Mouse (Mus musculus): ENCODE measurements around the gene Coq8b. TPM values are rescaled to one million over a fixed set of nuclear protein-coding genes. Genes with fewer than 3 reads are reported as not detected.
A peak's percentile ranks its signal among the peaks of the same experiment; 100 is the strongest.

The Coq8b gene
- polyA plus RNA-seq, 1 experiment, result 43.1 TPM

DNA sequence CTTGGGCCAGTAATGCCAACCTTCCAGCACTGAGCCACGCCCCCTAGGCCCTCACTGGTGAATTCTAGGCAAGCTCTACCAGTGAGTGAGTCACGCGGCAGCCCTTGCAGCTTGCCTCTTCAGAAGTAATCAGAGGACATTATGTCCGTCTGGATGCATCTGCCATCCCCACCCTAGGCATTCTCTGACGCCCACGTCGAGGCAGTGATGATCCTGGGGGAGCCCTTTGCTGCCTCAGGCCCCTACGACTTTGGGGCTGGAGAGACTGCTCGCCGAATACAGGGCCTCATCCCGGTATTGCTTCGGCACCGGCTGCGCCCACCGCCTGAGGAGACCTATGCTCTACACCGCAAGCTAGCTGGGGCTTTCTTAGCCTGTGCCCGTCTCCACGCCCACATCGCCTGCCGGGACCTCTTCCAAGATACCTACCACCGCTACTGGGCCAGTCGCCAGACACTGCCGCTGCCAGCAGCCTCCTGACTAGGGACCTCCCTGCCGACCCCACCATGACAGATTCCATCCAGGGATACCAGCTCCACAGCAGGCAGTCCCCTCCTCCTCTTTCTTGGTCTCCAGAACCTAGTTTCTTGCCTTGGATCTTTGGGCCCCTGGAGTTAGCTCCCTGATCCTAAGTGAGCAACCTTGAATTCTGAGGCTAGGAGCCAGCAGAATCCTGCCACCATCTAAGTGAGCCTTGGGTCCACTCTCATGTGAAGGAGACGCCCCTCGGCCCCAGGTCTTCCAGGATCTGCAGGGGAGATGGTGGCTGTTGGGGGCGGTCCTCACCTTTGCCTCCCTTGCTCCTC is 24.4 kb downstream of the Coq8b start:
- no peaks in the 10 kb centered on the region for H3K36me3 ChIP-seq (ENCODE audit: control insufficient read depth, insufficient read depth, low read length)
- no peak overlapping the region for H3K27ac ChIP-seq (ENCODE audit: insufficient read depth, low read depth, low read length)
- H3K27me3 ChIP-seq (replicated peaks; ENCODE audit: control insufficient read depth, insufficient read depth, low read length), result no peaks in the 10 kb centered on the region
- peak; percentile 59 for DNase-seq
- TF ChIP-seq POLR2A (IDR thresholded peaks at IDR 0.05; ENCODE audit: low read depth, low read length) (no peak), CTCF (conservative IDR thresholded peaks at IDR 0.05; ENCODE audit: insufficient read depth, insufficient read length, low read depth, low read length) (no peak)
- WGBS, result 38% methylated on average over 27 of the region's 27 CpGs
- peaks cover 4% of the 10 kb centered on the region for H3K4me1 ChIP-seq (ENCODE audit: control insufficient read depth, insufficient read depth, low read length)
- no peak overlapping the region for H3K4me3 ChIP-seq (ENCODE audit: insufficient read depth, low read depth, low read length)

DNA sequence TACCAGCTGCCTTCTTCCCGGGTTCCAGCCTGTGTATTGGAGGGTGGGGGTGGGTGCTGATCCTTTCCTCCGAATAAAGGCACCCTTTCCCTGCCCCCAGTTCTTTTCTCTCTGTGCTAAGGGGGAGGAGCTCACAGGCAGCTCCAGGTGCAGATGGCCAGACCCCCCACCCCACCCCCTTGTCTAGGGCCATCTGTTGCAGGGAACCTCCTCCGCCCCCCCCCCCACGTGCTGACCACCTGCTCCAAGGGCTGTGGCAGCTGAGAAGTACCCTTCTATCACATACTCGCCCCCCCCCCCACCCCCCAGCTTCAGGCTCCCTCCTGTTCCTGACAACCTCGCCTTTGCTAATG is 25.0 kb downstream of the Coq8b start:
- peak overlapping the region; percentile 81 for H3K4me3 ChIP-seq (ENCODE audit: insufficient read depth, low read depth, low read length)
- H3K27ac ChIP-seq (ENCODE audit: insufficient read depth, low read depth, low read length), result peak overlapping the region; percentile 34; the same call in 1 of the 2 replicates
- 7% methylated on average over 5 of the region's 6 CpGs for WGBS
- H3K27me3 ChIP-seq (replicated peaks; ENCODE audit: control insufficient read depth, insufficient read depth, low read length), result no peaks in the 10 kb centered on the region
- TF ChIP-seq CTCF (conservative IDR thresholded peaks at IDR 0.05; ENCODE audit: insufficient read depth, insufficient read length, low read depth, low read length), result no peak
- no peak for TF ChIP-seq POLR2A (IDR thresholded peaks at IDR 0.05; ENCODE audit: low read depth, low read length)
- no peaks in the 10 kb centered on the region for H3K36me3 ChIP-seq (ENCODE audit: control insufficient read depth, insufficient read depth, low read length)
- H3K4me1 ChIP-seq (ENCODE audit: control insufficient read depth, insufficient read depth, low read length), result peaks cover 4% of the 10 kb centered on the region
- no peak for DNase-seq

DNA sequence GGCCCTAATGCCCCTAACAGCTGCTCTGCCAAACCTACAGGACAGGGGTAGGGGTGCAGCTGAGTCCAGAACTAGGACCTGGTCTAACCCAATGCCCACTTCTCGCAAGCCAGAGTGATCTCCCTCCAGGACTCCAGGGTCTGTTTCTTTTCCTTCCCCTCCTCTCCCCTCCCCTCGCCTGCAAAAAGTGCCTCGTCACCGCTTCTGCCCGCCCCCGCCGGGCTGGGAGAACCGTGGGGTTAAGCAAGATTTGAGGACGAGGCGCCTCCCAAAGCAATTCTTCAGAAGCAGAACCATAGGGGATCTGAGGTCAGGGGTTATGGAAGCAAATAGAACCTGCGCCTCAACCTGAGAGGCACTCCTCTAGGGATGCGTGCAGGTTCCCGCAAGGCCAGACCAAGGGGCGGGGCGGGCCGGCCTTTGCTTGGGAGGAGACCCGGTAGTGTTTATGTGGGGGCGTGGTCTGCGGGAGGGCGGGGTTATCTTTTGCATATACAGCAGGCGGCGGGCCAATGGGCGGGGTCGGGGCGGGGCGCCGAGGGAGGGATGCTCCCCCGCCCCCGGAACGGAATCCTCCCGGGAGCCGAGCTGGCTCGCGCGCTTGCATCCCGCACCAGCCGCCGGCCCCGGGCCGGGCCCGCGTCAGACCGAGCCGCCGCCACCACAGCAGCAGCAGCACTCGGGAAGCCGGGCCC is 25.5 kb downstream of the Coq8b start, which contains the start of gene Numbl:
Numbl (plus strand) TSS at position 229 of the 695 bp plus-strand sequence.
- peaks cover 4% of the 10 kb centered on the region for H3K4me1 ChIP-seq (ENCODE audit: control insufficient read depth, insufficient read depth, low read length)
- peak; percentile 95 for DNase-seq
- no peaks in the 10 kb centered on the region for H3K36me3 ChIP-seq (ENCODE audit: control insufficient read depth, insufficient read depth, low read length)
- H3K27me3 ChIP-seq (replicated peaks; ENCODE audit: control insufficient read depth, insufficient read depth, low read length), result no peaks in the 10 kb centered on the region
- TF ChIP-seq POLR2A (IDR thresholded peaks at IDR 0.05; ENCODE audit: low read depth, low read length) (no peak), CTCF (conservative IDR thresholded peaks at IDR 0.05; ENCODE audit: insufficient read depth, insufficient read length, low read depth, low read length) (no peak)
- peak within 1 kb of the TSS; percentile 81 for H3K4me3 ChIP-seq (ENCODE audit: insufficient read depth, low read depth, low read length)
- WGBS, result 1% methylated on average over 47 of the region's 47 CpGs
- H3K27ac ChIP-seq (ENCODE audit: insufficient read depth, low read depth, low read length), result peak within 1 kb of the TSS; percentile 78

DNA sequence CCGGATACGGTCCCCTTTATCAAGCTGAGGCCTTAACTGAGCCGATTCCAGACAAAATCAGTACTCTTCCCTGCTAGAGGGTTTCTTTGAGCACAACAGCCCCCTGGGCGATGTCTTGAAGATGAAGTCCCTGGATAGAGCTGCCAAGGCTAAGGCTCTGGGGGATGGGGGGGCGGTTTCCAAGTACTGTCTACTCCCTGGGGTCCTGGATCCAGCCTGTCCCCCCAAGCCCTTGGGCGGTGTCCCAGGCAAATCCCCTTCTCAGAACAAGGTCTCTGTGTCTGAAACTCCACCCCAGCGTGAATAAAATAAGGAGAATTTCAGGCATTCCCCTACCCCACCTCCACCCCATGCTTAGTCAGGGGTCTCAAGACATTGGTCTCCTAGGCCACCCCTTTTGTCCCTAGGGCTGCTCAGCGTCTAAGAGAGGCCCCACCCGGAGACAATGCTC is 26.5 kb downstream of the Coq8b start:
- peaks cover 4% of the 10 kb centered on the region for H3K4me1 ChIP-seq (ENCODE audit: control insufficient read depth, insufficient read depth, low read length)
- peak overlapping the region; percentile 58; the same call in 1 of the 2 replicates for H3K4me3 ChIP-seq (ENCODE audit: insufficient read depth, low read depth, low read length)
- TF ChIP-seq CTCF (conservative IDR thresholded peaks at IDR 0.05; ENCODE audit: insufficient read depth, insufficient read length, low read depth, low read length) (no peak), POLR2A (IDR thresholded peaks at IDR 0.05; ENCODE audit: low read depth, low read length) (no peak)
- H3K27me3 ChIP-seq (replicated peaks; ENCODE audit: control insufficient read depth, insufficient read depth, low read length), result no peaks in the 10 kb centered on the region
- no peaks in the 10 kb centered on the region for H3K36me3 ChIP-seq (ENCODE audit: control insufficient read depth, insufficient read depth, low read length)
- no peak for DNase-seq
- WGBS, result 20% methylated on average over 9 of the region's 9 CpGs
- no peak overlapping the region for H3K27ac ChIP-seq (ENCODE audit: insufficient read depth, low read depth, low read length)

DNA sequence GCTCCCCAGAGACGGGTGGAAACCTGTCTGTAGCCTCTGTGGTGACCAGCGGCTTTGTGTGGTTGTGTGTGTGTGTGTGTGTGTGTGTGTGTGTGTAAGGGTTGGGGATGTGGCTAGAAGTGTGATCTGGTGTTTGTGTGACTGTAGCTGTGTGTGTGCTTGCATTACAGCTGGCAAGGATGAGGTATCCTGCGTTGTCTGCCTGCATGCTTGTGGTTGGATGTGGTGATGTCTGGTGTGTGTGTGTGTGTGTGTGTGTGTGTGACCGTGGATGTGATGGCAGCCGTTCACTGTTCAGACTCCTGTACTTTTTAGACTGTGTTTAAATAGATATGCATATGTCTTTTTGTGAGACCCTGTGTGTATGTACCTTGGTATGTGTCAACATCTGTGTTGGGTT is 26.9 kb downstream of the Coq8b start:
- WGBS, result 37% methylated on average over 5 of the region's 5 CpGs
- H3K27me3 ChIP-seq (replicated peaks; ENCODE audit: control insufficient read depth, insufficient read depth, low read length), result no peaks in the 10 kb centered on the region

DNA sequence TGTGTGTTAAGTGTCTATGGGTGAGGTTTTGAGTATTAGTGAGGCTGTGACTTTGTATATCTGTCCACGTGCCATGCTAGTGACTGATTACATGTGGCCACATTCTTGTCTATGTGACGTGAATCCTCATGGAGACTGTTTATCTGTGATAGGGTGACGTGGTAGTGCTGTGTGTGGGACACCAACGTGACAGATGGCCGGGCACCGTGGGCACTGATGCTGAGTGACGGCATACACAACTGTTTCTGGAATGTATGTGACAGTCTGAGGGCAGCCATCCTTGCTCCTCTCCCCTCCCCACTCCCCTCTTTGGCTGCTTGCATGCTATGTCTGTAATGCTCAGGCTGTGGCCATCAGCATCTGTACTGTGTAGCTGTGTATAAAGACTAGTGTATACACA is 28.0 kb downstream of the Coq8b start:
- Histone ChIP-seq H3K4me3 (ENCODE audit: insufficient read depth, low read depth, low read length) (no peak overlapping the region), H3K27me3 (replicated peaks; ENCODE audit: control insufficient read depth, insufficient read depth, low read length) (no peaks in the 10 kb centered on the region), H3K36me3 (ENCODE audit: control insufficient read depth, insufficient read depth, low read length) (no peaks in the 10 kb centered on the region), H3K27ac (ENCODE audit: insufficient read depth, low read depth, low read length) (no peak overlapping the region), H3K4me1 (ENCODE audit: control insufficient read depth, insufficient read depth, low read length) (peaks cover 4% of the 10 kb centered on the region)
- TF ChIP-seq CTCF (conservative IDR thresholded peaks at IDR 0.05; ENCODE audit: insufficient read depth, insufficient read length, low read depth, low read length) (no peak), POLR2A (IDR thresholded peaks at IDR 0.05; ENCODE audit: low read depth, low read length) (no peak)
- 78% methylated on average over 7 of the region's 7 CpGs for WGBS
- DNase-seq, result no peak

More for the DNA sequence above, 26.9 kb downstream of the Coq8b start:
- Histone ChIP-seq H3K36me3 (ENCODE audit: control insufficient read depth, insufficient read depth, low read length) (no peaks in the 10 kb centered on the region), H3K4me1 (ENCODE audit: control insufficient read depth, insufficient read depth, low read length) (peaks cover 4% of the 10 kb centered on the region), H3K27ac (ENCODE audit: insufficient read depth, low read depth, low read length) (no peak overlapping the region), H3K4me3 (ENCODE audit: insufficient read depth, low read depth, low read length) (no peak overlapping the region)
- DNase-seq, result no peak
- TF ChIP-seq POLR2A (IDR thresholded peaks at IDR 0.05; ENCODE audit: low read depth, low read length), result no peak
- no peak for TF ChIP-seq CTCF (conservative IDR thresholded peaks at IDR 0.05; ENCODE audit: insufficient read depth, insufficient read length, low read depth, low read length)

DNA sequence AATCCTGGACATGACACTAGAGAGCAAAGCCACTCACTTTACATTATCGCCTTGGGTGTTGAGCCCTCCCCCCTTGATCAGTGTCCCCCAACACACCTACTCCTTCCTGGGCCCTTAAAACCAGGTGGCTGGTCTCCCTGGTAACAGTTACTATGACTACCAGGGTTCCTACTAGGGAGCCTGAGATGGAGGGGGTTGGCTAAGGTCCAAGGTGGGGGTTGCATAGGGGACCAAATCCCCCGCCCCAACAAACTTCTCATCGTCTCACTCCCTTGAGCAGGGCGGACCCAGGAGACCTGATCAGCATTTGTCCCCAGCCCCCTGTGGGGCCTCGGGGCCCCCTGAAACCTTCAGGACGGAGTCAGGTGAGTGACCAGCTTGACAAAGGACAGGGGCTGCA is 29.1 kb downstream of the Coq8b start:
- DNase-seq, result no peak
- Histone ChIP-seq H3K36me3 (ENCODE audit: control insufficient read depth, insufficient read depth, low read length) (no peaks in the 10 kb centered on the region), H3K4me1 (ENCODE audit: control insufficient read depth, insufficient read depth, low read length) (peaks cover 4% of the 10 kb centered on the region), H3K4me3 (ENCODE audit: insufficient read depth, low read depth, low read length) (no peak overlapping the region), H3K27me3 (replicated peaks; ENCODE audit: control insufficient read depth, insufficient read depth, low read length) (no peaks in the 10 kb centered on the region), H3K27ac (ENCODE audit: insufficient read depth, low read depth, low read length) (no peak overlapping the region)
- 89% methylated on average over 6 of the region's 6 CpGs for WGBS
- no peak for TF ChIP-seq CTCF (conservative IDR thresholded peaks at IDR 0.05; ENCODE audit: insufficient read depth, insufficient read length, low read depth, low read length)
- TF ChIP-seq POLR2A (IDR thresholded peaks at IDR 0.05; ENCODE audit: low read depth, low read length), result no peak

Measured in kidney, adult 2 months (tissue).